Mouse (Mus musculus): Measurements from ENCODE around the gene Fam69a.

Fam69a gene

DNA sequence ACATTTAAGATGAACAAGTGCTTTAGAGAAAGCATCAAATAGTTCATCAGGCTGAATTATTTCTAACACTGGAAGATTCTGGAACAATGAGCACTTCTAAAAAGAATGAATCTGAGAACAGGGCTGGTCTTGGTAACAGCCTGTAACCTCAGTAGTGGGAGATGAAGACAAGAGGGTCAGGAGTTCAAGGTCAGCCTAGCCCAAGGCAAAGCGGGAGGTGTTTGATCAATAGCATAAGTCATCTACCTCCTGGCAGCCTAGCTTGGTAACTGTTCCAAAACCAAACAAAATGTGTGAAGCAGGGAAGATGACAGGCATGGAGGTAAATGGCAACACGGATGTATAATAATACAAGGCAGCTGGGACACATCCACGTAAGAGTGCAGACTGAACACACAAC, 122.9 kb downstream of the Fam69a start:
- no peak for DNase-seq (ENCODE audit: low spot score in 2 of 2)

DNA sequence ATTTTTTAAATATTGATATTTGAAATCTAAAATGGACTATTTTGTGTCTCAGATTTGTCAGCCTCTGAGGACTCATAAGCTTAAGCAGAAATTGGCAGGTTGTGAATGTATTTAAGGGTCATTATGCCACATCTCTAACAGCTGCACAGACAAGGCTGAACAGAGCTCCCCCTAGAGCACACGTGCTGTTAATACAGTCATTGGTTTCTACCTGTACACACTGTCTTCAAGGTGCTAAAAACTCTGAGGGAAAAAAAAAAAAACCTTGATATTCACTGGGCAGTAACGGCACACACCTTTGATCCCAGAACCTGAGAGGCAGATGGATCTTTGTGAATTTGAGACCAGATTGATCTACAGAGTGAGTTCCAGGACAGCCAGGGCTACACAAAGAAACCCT, 127.9 kb downstream of the Fam69a start:
- DNase-seq (ENCODE audit: low spot score in 2 of 2): no peak

All from urinary bladder, postnatal 36 days (tissue).